Comparison of ENCODE assay signal across 13 mouse cellular contexts in the genomic region with DNA sequence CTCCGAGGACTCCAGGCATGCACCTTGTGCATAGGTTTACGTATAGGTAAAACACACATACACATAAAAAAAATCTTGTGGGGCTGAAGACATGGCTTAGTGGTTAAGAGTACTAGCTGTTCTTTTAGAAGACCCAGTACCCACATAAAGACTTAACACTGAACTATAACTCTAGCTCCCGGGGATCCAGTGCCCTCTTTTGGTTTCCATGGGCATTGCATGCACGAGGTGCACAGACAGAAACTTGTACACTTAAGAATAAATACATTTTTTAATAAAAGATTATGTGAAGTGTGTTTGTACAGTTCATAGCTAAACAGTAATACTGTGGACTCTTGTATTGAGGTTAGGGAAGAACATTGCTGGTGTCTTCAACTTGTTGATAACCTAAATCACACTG. TPM values are rescaled to one million over a fixed set of nuclear protein-coding genes. Genes with fewer than 3 reads are reported as not detected.
A peak's percentile ranks its signal among the peaks of the same experiment; 100 is the strongest.
DNase-seq lines count a peak whose midpoint lies in the region; ATAC-seq and TF ChIP-seq lines count a peak whose summit lies in the region.
"Had no signal": no experiment of that assay in that cellular context is flagged by ENCODE, and none has a peak within 500 bp of the region (broad histone marks: within the 10 kb centered on the region; RNA-seq: fewer than 3 reads in every experiment).

No protein-coding gene starts in this region.

- H3K27me3 ChIP-seq in liver, postnatal 0 days (ENCODE audit: insufficient read depth, low read length) = no peaks in the 10 kb centered on the region
- no peaks in the 10 kb centered on the region for H3K27me3 ChIP-seq in liver, embryonic 12.5 days (replicated peaks)
- no peaks in the 10 kb centered on the region for H3K27me3 ChIP-seq in forebrain, embryonic 12.5 days
- H3K27me3 ChIP-seq: hindbrain, embryonic 13.5 days had no signal

- no peaks in the 10 kb centered on the region for H3K36me3 ChIP-seq in liver, postnatal 0 days (replicated peaks; ENCODE audit: insufficient read depth, low read length)
- H3K36me3 ChIP-seq in liver, embryonic 12.5 days = 0 out of 2 replicates have a peak, but pooled peaks cover 4% of the 10 kb centered on the region
- H3K36me3 ChIP-seq in forebrain, embryonic 12.5 days (replicated peaks) = 0 out of 2 replicates have a peak, but pooled peaks cover 8% of the 10 kb centered on the region
- H3K36me3 ChIP-seq: hindbrain, embryonic 13.5 days had no signal

- H3K4me3 ChIP-seq in gastrocnemius, adult 2 months = no peak overlapping the region
- no peak overlapping the region for H3K4me3 ChIP-seq in liver, postnatal 0 days (ENCODE audit: low read depth, low read length)
- H3K4me3 ChIP-seq in liver, embryonic 12.5 days = no peak overlapping the region
- H3K4me3 ChIP-seq in forebrain, embryonic 12.5 days (replicated peaks) = no peak overlapping the region
- H3K4me3 ChIP-seq: hindbrain, embryonic 13.5 days had no signal

- H3K4me1 ChIP-seq in liver, postnatal 0 days (ENCODE audit: insufficient read depth) = no peaks in the 10 kb centered on the region
- no peaks in the 10 kb centered on the region for H3K4me1 ChIP-seq in liver, embryonic 12.5 days
- no peaks in the 10 kb centered on the region for H3K4me1 ChIP-seq in forebrain, embryonic 12.5 days
- H3K4me1 ChIP-seq: hindbrain, embryonic 13.5 days had no signal

- no peak overlapping the region for H3K9ac ChIP-seq in liver, postnatal 0 days (replicated peaks)
- H3K9ac ChIP-seq in liver, embryonic 12.5 days = no peak overlapping the region
- H3K9ac ChIP-seq in forebrain, embryonic 12.5 days = no peak overlapping the region
- H3K9ac ChIP-seq: forebrain, postnatal 0 days; hindbrain, embryonic 13.5 days had no signal

- DNase-seq in gastrocnemius, adult 2 months = no peak
- DNase-seq in gastrocnemius, postnatal 10 days = no peak
- peak; percentile 18 for DNase-seq in liver, postnatal 0 days
- peak; percentile 13 for DNase-seq in MEL-GATA-1-ER (ENCODE audit: extremely low read depth, low read depth)
- DNase-seq in thymus, postnatal 0 days (ENCODE audit: low spot score) = peak; percentile 15
- no peak for DNase-seq in testis, postnatal 14 days (ENCODE audit: low spot score)
- DNase-seq: adrenal gland, adult 2 months; cerebellum, adult 2 months; forebrain, postnatal 0 days; right cerebral cortex, postnatal 25 days had no signal

- no peak overlapping the region for H3K4me2 ChIP-seq in liver, postnatal 0 days (ENCODE audit: low read depth, low read length)
- no peak overlapping the region for H3K4me2 ChIP-seq in liver, embryonic 12.5 days
- H3K4me2 ChIP-seq in forebrain, embryonic 12.5 days = no peak overlapping the region
- H3K4me2 ChIP-seq: hindbrain, embryonic 13.5 days had no signal

- intact Hi-C loops in gastrocnemius, adult 2 months (cut with DNase I) = no loop called here

- no peak for ATAC-seq in liver, postnatal 0 days
- no peak for ATAC-seq in liver, embryonic 12.5 days
- ATAC-seq in forebrain, embryonic 12.5 days (ENCODE audit: low FRiP score) = no peak
- ATAC-seq: forebrain, postnatal 0 days had no signal

- 89% methylated on average over 4 of the region's 4 CpGs for WGBS in liver, postnatal 0 days (ENCODE audit: insufficient replicate concordance)
- WGBS in liver, embryonic 12.5 days (ENCODE audit: insufficient replicate concordance) = 75% methylated on average over 4 of the region's 4 CpGs
- 92% methylated on average over 4 of the region's 4 CpGs for WGBS in forebrain, embryonic 12.5 days

- H3K9me3 ChIP-seq in liver, postnatal 0 days (ENCODE audit: low read length) = no peaks in the 10 kb centered on the region
- no peaks in the 10 kb centered on the region for H3K9me3 ChIP-seq in liver, embryonic 12.5 days (replicated peaks)
- no peaks in the 10 kb centered on the region for H3K9me3 ChIP-seq in forebrain, embryonic 12.5 days
- H3K9me3 ChIP-seq: hindbrain, embryonic 13.5 days had no signal

- no peak for TF ChIP-seq EP300 in liver, postnatal 0 days (IDR thresholded peaks at IDR 0.05; ENCODE audit: low read depth)

- TF ChIP-seq CTCF in gastrocnemius, adult 2 months (IDR thresholded peaks at IDR 0.05) = peak; percentile 43
- peak; percentile 35 for TF ChIP-seq CTCF in liver, postnatal 0 days (IDR thresholded peaks at IDR 0.05; ENCODE audit: low read depth)

- no peak overlapping the region for H3K27ac ChIP-seq in gastrocnemius, adult 2 months
- no peak overlapping the region for H3K27ac ChIP-seq in liver, postnatal 0 days (ENCODE audit: low read depth)
- H3K27ac ChIP-seq in liver, embryonic 12.5 days = no peak overlapping the region
- no peak overlapping the region for H3K27ac ChIP-seq in forebrain, embryonic 12.5 days
- H3K27ac ChIP-seq: hindbrain, embryonic 13.5 days had no signal

RNA-seq across cellular contexts. Expression of a gene that starts 33.5 kb away (rescaled TPM):
- total RNA-seq in gastrocnemius, adult 2 months (2021) = 10 to 100 TPM; 18.2 to 23.5 TPM
- 10 to 100 TPM; 29.7 to 36.9 TPM for total RNA-seq in gastrocnemius, postnatal 10 days (2021)
- polyA plus RNA-seq in liver, postnatal 0 days (2015; fragmentation: Nextera tagmentation; extraction: Ambion mirVana) = 2.7 and 2.8 TPM in 2 replicates
- 2.3 and 2.5 TPM in 2 replicates for polyA plus RNA-seq in liver, embryonic 12.5 days (2016; fragmentation: Nextera tagmentation; extraction: Ambion mirVana)
- 3.3 and 4.7 TPM in 2 replicates for polyA plus RNA-seq in thymus, postnatal 0 days (2015; fragmentation: Nextera tagmentation; extraction: Ambion mirVana)
- 8.9 and 9.6 TPM in 2 replicates for polyA plus RNA-seq in forebrain, embryonic 12.5 days (2016; fragmentation: Nextera tagmentation; extraction: Ambion mirVana)

Comparison
In these comparisons a context has a peak if more than half of its experiments do, and no peak if none do; other contexts are left out.
1. DNase-seq: peak in liver, postnatal 0 days (single experiment), MEL-GATA-1-ER (single experiment) and thymus, postnatal 0 days (single experiment); none in gastrocnemius, adult 2 months (single experiment), gastrocnemius, postnatal 10 days (single experiment) and testis, postnatal 14 days (single experiment).